Mouse (Mus musculus) brain, embryonic 14.5 days (tissue): Measurements from ENCODE around the gene Slc16a7.

ENCODE experiments used
- CTCF ChIP-seq: fragments of 200-500 bp; IDR thresholded peaks from 2 replicates; pipeline ENCODE4 v1.5.1; 2012; ENCODE audit warnings: inconsistent platforms, mild to moderate bottlenecking, moderate library complexity, borderline replicate concordance; ENCODE audit not compliant: insufficient read depth, insufficient read length; ENCODE audit errors: extremely low read depth
- POLR2A ChIP-seq: fragments of 200-500 bp; IDR thresholded peaks from 2 replicates; pipeline ENCODE4 v1.6.1; 2012; ENCODE audit warnings: mild to moderate bottlenecking, inconsistent platforms, borderline replicate concordance; ENCODE audit not compliant: poor library complexity, insufficient read depth, insufficient read length, severe bottlenecking; ENCODE audit errors: extremely low read depth

DNA sequence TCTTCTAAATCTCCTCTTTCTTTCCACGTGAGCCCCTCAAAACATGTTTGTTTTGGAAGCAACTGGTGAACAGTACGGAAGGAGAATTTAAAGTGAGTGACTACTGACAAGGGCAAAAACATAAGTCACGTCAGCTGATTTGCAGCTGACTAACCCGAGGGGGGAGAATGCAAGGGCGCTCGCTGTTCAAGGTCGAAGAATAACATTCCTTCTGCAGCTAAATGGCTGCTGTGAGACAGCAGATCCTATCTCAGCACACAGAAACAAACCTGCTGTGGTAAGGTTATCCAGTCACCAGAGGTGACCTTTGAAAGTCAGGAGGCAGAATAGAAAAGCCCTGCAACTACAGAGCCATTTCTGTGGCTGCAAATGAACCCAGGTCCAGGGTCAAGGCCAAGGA, 47.1 kb downstream of the Slc16a7 start:
- no peak for TF ChIP-seq POLR2A
- no peak for TF ChIP-seq CTCF
